In the genomic region with DNA sequence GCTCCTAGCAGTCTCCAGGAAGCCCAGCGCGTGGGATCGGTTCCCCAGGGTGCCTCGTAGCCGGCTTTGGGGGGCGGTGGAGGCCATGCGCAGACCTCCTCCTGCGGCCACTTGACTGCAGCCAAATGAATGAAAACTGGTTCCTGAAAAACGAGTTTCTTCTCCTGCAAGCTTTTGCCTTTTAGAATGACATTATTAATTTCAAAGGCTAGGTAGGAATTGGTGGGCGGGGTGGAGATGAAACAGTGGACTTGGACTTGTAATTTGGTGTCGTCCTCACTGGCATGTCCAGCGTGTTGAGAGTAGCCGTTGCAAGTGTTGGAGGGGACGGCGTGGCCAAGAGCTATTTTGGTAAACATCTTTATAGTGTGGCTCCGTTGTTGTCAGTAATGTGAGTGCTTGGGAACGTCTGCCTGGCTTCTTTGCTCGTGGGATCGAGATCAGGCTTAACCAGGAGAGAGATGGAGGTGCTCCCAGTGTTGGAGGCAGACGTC, we compare ENCODE assay signal across 8 mouse cellular contexts. TPM values are rescaled to one million over a fixed set of nuclear protein-coding genes. Genes with fewer than 3 reads are reported as not detected.
DNase-seq lines count a peak whose midpoint lies in the region; ATAC-seq and TF ChIP-seq lines count a peak whose summit lies in the region.

No protein-coding gene starts in this region.

- H3K27ac ChIP-seq in kidney, embryonic 15.5 days: peak overlapping the region; percentile 93
- H3K27ac ChIP-seq in bone marrow, adult 2 months (ENCODE audit: control insufficient read depth, insufficient read depth, low read depth, low read length, poor library complexity): no peak overlapping the region
- peak overlapping the region; percentile 94 for H3K27ac ChIP-seq in hindbrain, embryonic 12.5 days
- peak overlapping the region; percentile 94 for H3K27ac ChIP-seq in midbrain, embryonic 14.5 days (replicated peaks; ENCODE audit: low read depth, low read length)

- peaks cover 78% of the 10 kb centered on the region for H3K4me1 ChIP-seq in kidney, embryonic 15.5 days
- H3K4me1 ChIP-seq in bone marrow, adult 2 months (ENCODE audit: control insufficient read depth, insufficient read depth, low read length): peaks cover 3% of the 10 kb centered on the region; the same call in 1 of the 2 replicates
- peaks cover 61% of the 10 kb centered on the region for H3K4me1 ChIP-seq in hindbrain, embryonic 12.5 days
- peaks cover 44% of the 10 kb centered on the region for H3K4me1 ChIP-seq in midbrain, embryonic 14.5 days (ENCODE audit: control insufficient read depth, insufficient read depth, low read length)

- peak overlapping the region; percentile 75 for H3K4me3 ChIP-seq in kidney, embryonic 15.5 days (replicated peaks)
- peak overlapping the region; percentile 65 for H3K4me3 ChIP-seq in bone marrow, adult 2 months (replicated peaks; ENCODE audit: control insufficient read depth, low read depth, low read length)
- H3K4me3 ChIP-seq in hindbrain, embryonic 12.5 days: peak overlapping the region; percentile 85
- H3K4me3 ChIP-seq in midbrain, embryonic 14.5 days (replicated peaks; ENCODE audit: low read depth, low read length): peak overlapping the region; percentile 86

- peaks cover 20% of the 10 kb centered on the region for H3K36me3 ChIP-seq in kidney, embryonic 15.5 days
- peaks cover 20% of the 10 kb centered on the region for H3K36me3 ChIP-seq in hindbrain, embryonic 12.5 days
- H3K36me3 ChIP-seq in midbrain, embryonic 14.5 days (ENCODE audit: control insufficient read depth, insufficient read depth, low read length): peaks cover 21% of the 10 kb centered on the region

- peak overlapping the region; percentile 86 for H3K9ac ChIP-seq in kidney, embryonic 15.5 days
- H3K9ac ChIP-seq in hindbrain, embryonic 12.5 days: peak overlapping the region; percentile 88
- H3K9ac ChIP-seq in midbrain, embryonic 14.5 days (replicated peaks; ENCODE audit: low read length): peak overlapping the region; percentile 89

- TF ChIP-seq CTCF in bone marrow, adult 2 months (IDR thresholded peaks at IDR 0.05; ENCODE audit: control insufficient read depth, insufficient read depth, low read length): no peak

- ATAC-seq in kidney, embryonic 15.5 days (replicated peaks; ENCODE audit: low FRiP score): no peak
- ATAC-seq in hindbrain, embryonic 12.5 days (ENCODE audit: low FRiP score): no peak
- ATAC-seq in midbrain, embryonic 14.5 days (ENCODE audit: low FRiP score, low TSS enrichment): no peak

- under 1% methylated on average over 20 of the region's 20 CpGs for WGBS in kidney, embryonic 15.5 days
- 2% methylated on average over 20 of the region's 20 CpGs for WGBS in bone marrow, adult 2 months
- under 1% methylated on average over 20 of the region's 20 CpGs for WGBS in hindbrain, embryonic 12.5 days
- under 1% methylated on average over 20 of the region's 20 CpGs for WGBS in midbrain, embryonic 14.5 days

- H3K27me3 ChIP-seq in kidney, embryonic 15.5 days: no peaks in the 10 kb centered on the region
- H3K27me3 ChIP-seq in hindbrain, embryonic 12.5 days: no peaks in the 10 kb centered on the region
- H3K27me3 ChIP-seq in midbrain, embryonic 14.5 days (ENCODE audit: control insufficient read depth, insufficient read depth, low read length): no peaks in the 10 kb centered on the region

- no peak for DNase-seq in kidney, adult 18-20 months
- peak; percentile 65 for DNase-seq in midbrain, embryonic 14.5 days
- no peak for DNase-seq in frontal cortex, postnatal 25 days (ENCODE audit: low spot score in 2 of 2)
- no peak for DNase-seq in urinary bladder, postnatal 10 days (ENCODE audit: low spot score)
- no peak for DNase-seq in natural killer cell, adult 2 months (ENCODE audit: low spot score in 2 of 2)

- no peak for TF ChIP-seq POLR2A in bone marrow, adult 2 months (IDR thresholded peaks at IDR 0.05; ENCODE audit: borderline replicate concordance, control insufficient read depth, low read depth, low read length)

- peak overlapping the region; percentile 79 for H3K4me2 ChIP-seq in kidney, embryonic 15.5 days
- H3K4me2 ChIP-seq in hindbrain, embryonic 12.5 days (replicated peaks): peak overlapping the region; percentile 78
- H3K4me2 ChIP-seq in midbrain, embryonic 14.5 days (ENCODE audit: low read length): peak overlapping the region; percentile 89

- H3K9me3 ChIP-seq in kidney, embryonic 15.5 days (replicated peaks): no peaks in the 10 kb centered on the region
- no peaks in the 10 kb centered on the region for H3K9me3 ChIP-seq in hindbrain, embryonic 12.5 days (replicated peaks)
- no peaks in the 10 kb centered on the region for H3K9me3 ChIP-seq in midbrain, embryonic 14.5 days (ENCODE audit: control insufficient read depth, low read length)

RNA-seq across cellular contexts. Expression of gene Enc1, which starts 0.9 kb away (rescaled TPM):
- 12.0 and 15.1 TPM in 2 replicates for polyA plus RNA-seq in kidney, embryonic 15.5 days (2015; fragmentation: Nextera tagmentation; extraction: Ambion mirVana)
- 0.54 and 6.5 TPM in 2 replicates for polyA plus RNA-seq in bone marrow, adult 2 months (2011; ENCODE audit: insufficient read depth, insufficient read length, low replicate concordance, missing spikeins)
- polyA plus RNA-seq in hindbrain, embryonic 12.5 days (2016; fragmentation: Nextera tagmentation; extraction: Ambion mirVana): 28.8 and 29.1 TPM in 2 replicates
- 94.2 and 99.0 TPM in 2 replicates for polyA plus RNA-seq in midbrain, embryonic 14.5 days (2014; fragmentation: Nextera tagmentation; extraction: Ambion mirVana)

RNA-seq across cellular contexts. Expression of gene Hexb, which starts 43.7 kb away (rescaled TPM):
- 34.6 and 36.7 TPM in 2 replicates for polyA plus RNA-seq in kidney, embryonic 15.5 days (2015; fragmentation: Nextera tagmentation; extraction: Ambion mirVana)
- polyA plus RNA-seq in bone marrow, adult 2 months (2011; ENCODE audit: insufficient read depth, insufficient read length, low replicate concordance, missing spikeins): 16.7 and 35.7 TPM in 2 replicates
- polyA plus RNA-seq in hindbrain, embryonic 12.5 days (2016; fragmentation: Nextera tagmentation; extraction: Ambion mirVana): 25.8 and 29.3 TPM in 2 replicates
- polyA plus RNA-seq in midbrain, embryonic 14.5 days (2014; fragmentation: Nextera tagmentation; extraction: Ambion mirVana): 32.4 and 38.7 TPM in 2 replicates
